Mouse (Mus musculus) megakaryocyte, embryonic 14.5 days (primary cell): ENCODE measurements around the gene Minpp1. TPM values are rescaled to one million over a fixed set of nuclear protein-coding genes. Genes with fewer than 3 reads are reported as not detected.

Experiments
- H3K27me3 ChIP-seq: replicated peaks from 2 replicates; pipeline ENCODE3; 2012; ENCODE audit warnings: inconsistent platforms
- H3K36me3 ChIP-seq: replicated peaks from 2 replicates; pipeline ENCODE3; 2012; ENCODE audit warnings: low read length, inconsistent platforms, mixed read lengths
- H3K4me1 ChIP-seq: 2 replicates; pipeline ENCODE4 v1.6.1; 2012; ENCODE audit warnings: inconsistent platforms
- H3K4me3 ChIP-seq: replicated peaks from 2 replicates; pipeline ENCODE3; 2012; ENCODE audit warnings: moderate library complexity, mild to moderate bottlenecking, inconsistent platforms
- H3K9me3 ChIP-seq: 2 replicates; pipeline ENCODE4 v1.6.1; 2012; ENCODE audit warnings: inconsistent platforms
- FLI1 ChIP-seq: IDR thresholded peaks from 2 replicates; pipeline ENCODE4 v1.6.1; 2012; ENCODE audit warnings: low read length, inconsistent platforms, mixed read lengths
- GATA1 ChIP-seq: IDR thresholded peaks from 3 replicates; pipeline ENCODE4 v1.6.1; 2012; ENCODE audit warnings: mixed read lengths, low read length, inconsistent platforms, borderline replicate concordance
- polyA plus RNA-seq: library from polyadenylated mRNA; stranded (reverse); fragments of >175 nt; gene quantifications from 2 replicates; pipeline ENCODE4 v1.2.3, GENCODE M21; 2012; ENCODE audit warnings: low replicate concordance; ENCODE audit not compliant: insufficient read depth

Gene Minpp1
- polyA plus RNA-seq, 1 experiment: 41.2 TPM

- H3K27me3 ChIP-seq: no peaks in the 10 kb centered on the region
- H3K4me3 ChIP-seq: no peak overlapping the region
- TF ChIP-seq GATA1 (no peak), FLI1 (no peak)
- no peaks in the 10 kb centered on the region for H3K9me3 ChIP-seq
- peaks cover 17% of the 10 kb centered on the region for H3K4me1 ChIP-seq
- H3K36me3 ChIP-seq: no peaks in the 10 kb centered on the region
Measured at GRCm38 (mm10) chr19:32534887-32535286, 49.3 kb downstream of the Minpp1 start.

GRCm38 (mm10) chr19:32542784-32543490 is 57.4 kb downstream of the Minpp1 start:
- H3K4me3 ChIP-seq: no peak overlapping the region
- peaks cover 3% of the 10 kb centered on the region for H3K27me3 ChIP-seq
- no peaks in the 10 kb centered on the region for H3K4me1 ChIP-seq
- H3K9me3 ChIP-seq: peaks cover 13% of the 10 kb centered on the region
- no peak for TF ChIP-seq GATA1
- no peak for TF ChIP-seq FLI1
- H3K36me3 ChIP-seq: no peaks in the 10 kb centered on the region

GRCm38 (mm10) chr19:32547396-32547795 is 61.8 kb downstream of the Minpp1 start:
- Histone ChIP-seq H3K36me3 (no peaks in the 10 kb centered on the region), H3K4me3 (no peak overlapping the region), H3K27me3 (peaks cover 5% of the 10 kb centered on the region), H3K9me3 (peaks cover 9% of the 10 kb centered on the region), H3K4me1 (no peaks in the 10 kb centered on the region)
- no peak for TF ChIP-seq FLI1
- TF ChIP-seq GATA1: no peak

GRCm38 (mm10) chr19:32548202-32548601 is 62.6 kb downstream of the Minpp1 start:
- H3K9me3 ChIP-seq: peaks cover 5% of the 10 kb centered on the region; the same call in 1 of the 2 replicates
- H3K27me3 ChIP-seq: peaks cover 8% of the 10 kb centered on the region
- no peaks in the 10 kb centered on the region for H3K4me1 ChIP-seq
- no peaks in the 10 kb centered on the region for H3K36me3 ChIP-seq
- TF ChIP-seq GATA1 (no peak), FLI1 (no peak)
- no peak overlapping the region for H3K4me3 ChIP-seq

- TF ChIP-seq GATA1 (no peak), FLI1 (no peak)
- Histone ChIP-seq H3K27me3 (peaks cover 20% of the 10 kb centered on the region), H3K4me1 (no peaks in the 10 kb centered on the region), H3K36me3 (no peaks in the 10 kb centered on the region), H3K4me3 (no peak overlapping the region), H3K9me3 (peaks cover 5% of the 10 kb centered on the region; the same call in 1 of the 2 replicates)
Measured at GRCm38 (mm10) chr19:32550446-32550845, 64.9 kb downstream of the Minpp1 start.

DNA sequence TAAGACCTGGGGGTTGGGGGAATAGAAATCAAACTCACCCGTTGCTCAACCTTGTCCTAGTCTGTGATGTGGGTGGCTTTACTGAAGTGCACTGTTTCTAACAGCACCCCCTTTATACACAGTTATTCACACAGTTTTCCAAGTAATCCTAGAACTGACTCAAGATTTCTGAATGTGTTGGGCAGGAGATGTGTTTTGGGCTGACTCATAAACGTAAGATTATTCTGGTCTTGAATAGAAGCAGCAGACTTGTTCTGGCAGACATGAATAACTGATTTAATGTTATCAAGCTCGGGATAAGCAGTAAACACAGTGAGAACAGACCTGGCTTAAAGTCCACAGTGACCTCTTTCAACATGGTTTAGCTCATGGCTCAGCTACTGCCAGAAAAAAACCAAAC is 65.9 kb downstream of the Minpp1 start:
- H3K27me3 ChIP-seq: peaks cover 20% of the 10 kb centered on the region
- no peaks in the 10 kb centered on the region for H3K36me3 ChIP-seq
- no peaks in the 10 kb centered on the region for H3K4me1 ChIP-seq
- no peak overlapping the region for H3K4me3 ChIP-seq
- peaks cover 5% of the 10 kb centered on the region; the same call in 1 of the 2 replicates for H3K9me3 ChIP-seq
- no peak for TF ChIP-seq GATA1
- no peak for TF ChIP-seq FLI1

GRCm38 (mm10) chr19:32552106-32552505 is 66.5 kb downstream of the Minpp1 start:
- H3K36me3 ChIP-seq: no peaks in the 10 kb centered on the region
- no peaks in the 10 kb centered on the region for H3K4me1 ChIP-seq
- TF ChIP-seq FLI1 (no peak), GATA1 (no peak)
- H3K4me3 ChIP-seq: no peak overlapping the region
- H3K27me3 ChIP-seq: peaks cover 22% of the 10 kb centered on the region
- no peaks in the 10 kb centered on the region for H3K9me3 ChIP-seq

DNA sequence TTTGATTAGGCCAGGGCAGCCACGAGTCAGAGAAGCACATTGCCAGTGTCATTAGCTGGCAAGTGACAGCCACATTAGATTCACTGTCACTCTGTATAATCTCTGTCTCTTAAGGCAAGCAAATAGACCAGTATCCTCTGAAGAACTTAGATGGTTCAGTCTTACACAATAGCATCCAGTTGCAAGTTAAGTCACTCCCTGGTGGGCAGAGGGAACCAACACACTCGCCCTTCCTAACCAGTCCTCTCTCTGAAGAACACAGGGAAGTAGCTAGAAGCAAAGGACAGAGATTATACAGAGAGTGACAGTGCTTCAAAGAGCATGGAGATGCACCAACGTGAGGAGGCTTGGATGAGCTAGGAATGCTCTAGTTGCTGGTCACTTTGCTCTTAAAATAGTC is 67.7 kb downstream of the Minpp1 start:
- no peaks in the 10 kb centered on the region for H3K9me3 ChIP-seq
- no peaks in the 10 kb centered on the region for H3K4me1 ChIP-seq
- TF ChIP-seq GATA1 (no peak), FLI1 (no peak)
- no peaks in the 10 kb centered on the region for H3K36me3 ChIP-seq
- H3K4me3 ChIP-seq: no peak overlapping the region
- peaks cover 24% of the 10 kb centered on the region for H3K27me3 ChIP-seq

DNA sequence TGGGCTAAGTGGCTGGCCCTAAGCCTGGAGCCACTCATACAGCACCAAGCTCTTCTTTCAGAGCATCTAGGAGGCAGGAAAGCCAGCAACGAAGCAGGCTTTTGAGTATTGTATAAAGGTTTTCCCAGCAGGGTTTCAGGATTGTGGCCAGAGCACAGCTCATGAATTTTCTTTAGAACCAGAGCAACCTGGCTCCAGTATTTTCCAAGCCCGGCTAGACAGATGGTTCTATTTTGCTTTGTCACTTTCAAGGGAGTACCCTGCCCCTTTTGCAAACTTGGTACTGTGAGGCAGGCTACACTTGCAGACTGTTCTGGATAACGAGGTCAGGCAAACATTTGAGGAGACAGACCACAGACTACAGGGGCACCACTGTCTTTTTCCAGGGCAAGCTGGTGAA is 69.7 kb downstream of the Minpp1 start:
- no peaks in the 10 kb centered on the region for H3K36me3 ChIP-seq
- H3K27me3 ChIP-seq: peaks cover 21% of the 10 kb centered on the region
- no peaks in the 10 kb centered on the region for H3K9me3 ChIP-seq
- no peaks in the 10 kb centered on the region for H3K4me1 ChIP-seq
- TF ChIP-seq FLI1 (no peak), GATA1 (no peak)
- no peak overlapping the region for H3K4me3 ChIP-seq

Other genes with a start within 250 kb of the Minpp1 start
- gene Sgms1, start 96.1 kb upstream of the Minpp1 start, polyA plus RNA-seq: 6.8 and 10.8 TPM in 2 replicates
- gene Rpl9-ps6, start 19.2 kb upstream of the Minpp1 start, polyA plus RNA-seq: 2.3 TPM in 1 of 2 replicates, not detected in the other
- gene Papss2, start 110.0 kb downstream of the Minpp1 start, polyA plus RNA-seq: 0.66 TPM in 1 of 2 replicates, not detected in the other